Comparison of ENCODE assay signal across 24 mouse cellular contexts in genomic region chr6:95934561-95934960, GRCm38 (mm10).
DNase-seq lines count a peak whose midpoint lies in the region; ATAC-seq and TF ChIP-seq lines count a peak whose summit lies in the region.
"Had no signal": no experiment of that assay in that cellular context is flagged by ENCODE, and none has a peak within 500 bp of the region (broad histone marks: within the 10 kb centered on the region; RNA-seq: fewer than 3 reads in every experiment).

No protein-coding gene starts in this region.

- no peak overlapping the region for H3K4me3 ChIP-seq in kidney, embryonic 14.5 days (ENCODE audit: low read length)
- H3K4me3 ChIP-seq in lung, postnatal 0 days (ENCODE audit: low read depth, low read length) = no peak overlapping the region
- no peak overlapping the region for H3K4me3 ChIP-seq in lung, adult 2 months (replicated peaks; ENCODE audit: extremely low read depth, low read depth, low read length)
- no peak overlapping the region for H3K4me3 ChIP-seq in liver, postnatal 0 days (ENCODE audit: low read depth, low read length)
- H3K4me3 ChIP-seq: heart, adult 2 months; heart, embryonic 15.5 days; hindbrain, embryonic 15.5 days; limb, embryonic 13.5 days; midbrain, embryonic 10.5 days had no signal

- no peak for TF ChIP-seq POLR2A in lung, adult 2 months (IDR thresholded peaks at IDR 0.05; ENCODE audit: borderline replicate concordance, extremely low read depth, low read depth, low read length)

- no peaks in the 10 kb centered on the region for H3K36me3 ChIP-seq in kidney, embryonic 14.5 days (ENCODE audit: control insufficient read depth, insufficient read depth, low read length)
- no peaks in the 10 kb centered on the region for H3K36me3 ChIP-seq in lung, postnatal 0 days (ENCODE audit: insufficient read depth, low read length)
- no peaks in the 10 kb centered on the region for H3K36me3 ChIP-seq in liver, postnatal 0 days (replicated peaks; ENCODE audit: insufficient read depth, low read length)
- H3K36me3 ChIP-seq: heart, embryonic 15.5 days; hindbrain, embryonic 15.5 days; limb, embryonic 13.5 days; midbrain, embryonic 10.5 days had no signal

- TF ChIP-seq CTCF in lung, postnatal 0 days (IDR thresholded peaks at IDR 0.05) = no peak
- TF ChIP-seq CTCF in lung, adult 2 months (IDR thresholded peaks at IDR 0.05; ENCODE audit: insufficient read depth, low read length) = no peak
- TF ChIP-seq CTCF in liver, postnatal 0 days (IDR thresholded peaks at IDR 0.05; ENCODE audit: low read depth) = no peak

- WGBS in kidney, embryonic 14.5 days = 49% methylated on average over 1 of the region's 1 CpGs
- 23% methylated on average over 1 of the region's 1 CpGs for WGBS in lung, postnatal 0 days
- 16% methylated on average over 1 of the region's 1 CpGs for WGBS in lung, adult 2 months
- WGBS in liver, postnatal 0 days (ENCODE audit: insufficient replicate concordance) = 36% methylated on average over 1 of the region's 1 CpGs

- H3K27me3 ChIP-seq in kidney, embryonic 14.5 days (ENCODE audit: control insufficient read depth, insufficient read depth, low read length) = no peaks in the 10 kb centered on the region
- H3K27me3 ChIP-seq in lung, postnatal 0 days (replicated peaks; ENCODE audit: insufficient read depth, low read length) = no peaks in the 10 kb centered on the region
- no peaks in the 10 kb centered on the region for H3K27me3 ChIP-seq in liver, postnatal 0 days (ENCODE audit: insufficient read depth, low read length)
- H3K27me3 ChIP-seq: heart, embryonic 15.5 days; hindbrain, embryonic 15.5 days; limb, embryonic 13.5 days had no signal

- no peaks in the 10 kb centered on the region for H3K9me3 ChIP-seq in kidney, embryonic 14.5 days (ENCODE audit: control insufficient read depth, low read length)
- H3K9me3 ChIP-seq in lung, postnatal 0 days (ENCODE audit: low read length) = no peaks in the 10 kb centered on the region
- H3K9me3 ChIP-seq in liver, postnatal 0 days (ENCODE audit: low read length) = no peaks in the 10 kb centered on the region
- H3K9me3 ChIP-seq: heart, embryonic 15.5 days; hindbrain, embryonic 15.5 days; limb, embryonic 13.5 days; midbrain, embryonic 10.5 days had no signal

- intact Hi-C loops in left cerebral cortex, postnatal 36 days (cut with DNase I) = no loop called here

- no peaks in the 10 kb centered on the region for H3K4me1 ChIP-seq in kidney, embryonic 14.5 days (ENCODE audit: control insufficient read depth, insufficient read depth, low read length)
- no peaks in the 10 kb centered on the region for H3K4me1 ChIP-seq in lung, postnatal 0 days (ENCODE audit: insufficient read depth, low read depth, low read length)
- H3K4me1 ChIP-seq in lung, adult 2 months (ENCODE audit: control insufficient read depth, insufficient read depth, low read length) = peaks cover 2% of the 10 kb centered on the region
- peaks cover 11% of the 10 kb centered on the region for H3K4me1 ChIP-seq in liver, postnatal 0 days (ENCODE audit: insufficient read depth)
- H3K4me1 ChIP-seq: heart, embryonic 15.5 days; hindbrain, embryonic 15.5 days; limb, embryonic 13.5 days had no signal

- H3K9ac ChIP-seq in kidney, embryonic 14.5 days (ENCODE audit: low read depth, low read length) = no peak overlapping the region
- H3K9ac ChIP-seq in lung, postnatal 0 days (replicated peaks; ENCODE audit: low read depth) = no peak overlapping the region
- no peak overlapping the region for H3K9ac ChIP-seq in liver, postnatal 0 days (replicated peaks)
- H3K9ac ChIP-seq: heart, embryonic 15.5 days; hindbrain, embryonic 15.5 days; limb, embryonic 13.5 days had no signal

- no peak for ATAC-seq in kidney, embryonic 14.5 days (ENCODE audit: low FRiP score, low TSS enrichment)
- ATAC-seq in lung, postnatal 0 days = no peak
- peak; percentile 78 for ATAC-seq in liver, postnatal 0 days
- ATAC-seq: activated CD4-positive, CD25-positive, alpha-beta regulatory T cell, adult 4 months; CD4-positive, CD25-positive, alpha-beta regulatory T cell, adult 4 months; forebrain, embryonic 16.5 days had no signal

- no peak overlapping the region for H3K27ac ChIP-seq in kidney, embryonic 14.5 days (ENCODE audit: low read depth, low read length)
- no peak overlapping the region for H3K27ac ChIP-seq in lung, postnatal 0 days (ENCODE audit: low read length)
- H3K27ac ChIP-seq in liver, postnatal 0 days (ENCODE audit: low read depth) = peak overlapping the region; percentile 72
- H3K27ac ChIP-seq: heart, adult 2 months; heart, embryonic 15.5 days; hindbrain, embryonic 15.5 days; kidney, postnatal 0 days; limb, embryonic 13.5 days; macrophage; midbrain, embryonic 10.5 days had no signal

- peak; percentile 20 for DNase-seq in adrenal gland, adult 2 months
- no peak for DNase-seq in adrenal gland, postnatal 25 days
- peak; percentile 69 for DNase-seq in kidney, adult 9 months
- DNase-seq in lung, postnatal 0 days (ENCODE audit: low spot score) = peak; percentile 35
- DNase-seq in lung, adult 2 months = no peak
- peak; percentile 18 for DNase-seq in liver, postnatal 0 days
- no peak for DNase-seq in left cerebral cortex, postnatal 36 days (ENCODE audit: low spot score in 2 of 2)
- DNase-seq: cerebellum, adult 8-10 months; gastrocnemius, postnatal 25 days; heart, adult 2 months; heart, postnatal 4 days; right cerebral cortex, postnatal 14 days; spleen, adult 18-20 months; thymus, postnatal 4 days had no signal

- no peak for TF ChIP-seq EP300 in lung, postnatal 0 days (IDR thresholded peaks at IDR 0.05)
- peak; percentile 71 for TF ChIP-seq EP300 in liver, postnatal 0 days (IDR thresholded peaks at IDR 0.05; ENCODE audit: low read depth)

- no peak overlapping the region for H3K4me2 ChIP-seq in kidney, embryonic 14.5 days (replicated peaks; ENCODE audit: low read depth, low read length)
- no peak overlapping the region for H3K4me2 ChIP-seq in lung, postnatal 0 days (replicated peaks; ENCODE audit: low read depth, low read length)
- H3K4me2 ChIP-seq in liver, postnatal 0 days (ENCODE audit: low read depth, low read length) = no peak overlapping the region; the same call in 1 of the 2 replicates
- H3K4me2 ChIP-seq: heart, embryonic 15.5 days; hindbrain, embryonic 15.5 days; limb, embryonic 13.5 days had no signal

Comparison
In these comparisons a context has a peak if more than half of its experiments do, and no peak if none do; other contexts are left out.
1. DNase-seq: peak in adrenal gland, adult 2 months (single experiment), kidney, adult 9 months (single experiment), lung, postnatal 0 days (single experiment) and liver, postnatal 0 days (single experiment); none in adrenal gland, postnatal 25 days (single experiment), lung, adult 2 months (single experiment) and left cerebral cortex, postnatal 36 days (0 of 2).